Mouse (Mus musculus) stomach, postnatal 0 days (tissue): ENCODE data around the gene Dazap1.

Experiments
- CTCF ChIP-seq: IDR thresholded peaks from 2 replicates; pipeline ENCODE4 v1.5.1; 2016; ENCODE audit warnings: antibody characterized with exemption, low read depth, mild to moderate bottlenecking, moderate library complexity
- EP300 ChIP-seq: optimal IDR thresholded peaks from 2 replicates; pipeline ENCODE3; 2016; ENCODE audit warnings: antibody characterized with exemption

- TF ChIP-seq CTCF (no peak), EP300 (no peak)
Observed at GRCm38 (mm10) chr10:80242607-80243006, 18.7 kb upstream of the Dazap1 start.
